Comparison of ENCODE assay signal across 16 mouse cellular contexts in the genomic region with DNA sequence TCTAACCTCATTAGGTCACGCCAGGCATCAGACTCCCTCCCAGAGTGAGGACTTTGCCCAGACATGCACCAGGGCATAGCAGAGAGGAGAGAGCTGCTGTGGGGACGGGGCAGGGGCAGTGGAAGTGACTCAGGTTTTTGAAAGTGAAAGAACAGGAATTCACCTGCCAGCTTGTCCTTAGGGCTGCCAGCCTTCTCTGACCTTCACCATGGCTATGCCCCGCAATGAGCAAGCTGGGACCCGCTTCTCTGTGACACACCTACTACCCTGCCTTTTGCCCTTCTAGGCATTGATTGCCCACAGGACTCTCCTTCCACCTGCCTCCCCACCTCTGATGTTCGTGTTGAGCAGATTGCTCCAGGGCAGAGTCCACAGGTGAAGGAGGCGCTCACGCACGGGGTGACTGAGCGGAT. TPM values are rescaled to one million over a fixed set of nuclear protein-coding genes. Genes with fewer than 3 reads are reported as not detected.
A peak's percentile ranks its signal among the peaks of the same experiment; 100 is the strongest.
DNase-seq lines count a peak whose midpoint lies in the region; ATAC-seq and TF ChIP-seq lines count a peak whose summit lies in the region.
"Had no signal": no experiment of that assay in that cellular context is flagged by ENCODE, and none has a peak within 500 bp of the region (broad histone marks: within the 10 kb centered on the region; RNA-seq: fewer than 3 reads in every experiment).

No protein-coding gene starts in this region.

- in situ Hi-C loops in CH12.LX (cut with MboI; ENCODE audit: low pct_ligation_motif_present, low pct_unique_long_range_greater_than_20kb, low sequenced_read_pairs): loop anchor here (10.0 kb wide), 1 partner anchor 199 kb away; no protein-coding TSS in a partner anchor

- TF ChIP-seq CTCF in CH12.LX (conservative IDR thresholded peaks at IDR 0.05 in 1 of 2, IDR thresholded peaks at IDR 0.05 in 1 of 2; ENCODE audit: low read depth in 2 of 2, low read length in 2 of 2): no peak
- TF ChIP-seq CTCF in G1E (IDR thresholded peaks at IDR 0.05; ENCODE audit: low read depth, low read length): no peak
- TF ChIP-seq CTCF in kidney, postnatal 0 days (IDR thresholded peaks at IDR 0.05; ENCODE audit: low read depth): no peak

- DNase-seq in CH12.LX (ENCODE audit: extremely low read depth) (no peak), G1E (ENCODE audit: low spot score) (peak; percentile 26)
- peak; percentile 9 for DNase-seq in kidney, postnatal 0 days (ENCODE audit: low spot score)
- DNase-seq in ovary, postnatal 14 days (ENCODE audit: low spot score): no peak
- no peak for DNase-seq in layer of hippocampus, postnatal 25 days (ENCODE audit: extremely low spot score in 1 of 2, low spot score in 1 of 2)
- DNase-seq: cerebellum, adult 18-20 months; embryo, embryonic 11 days; gastrocnemius, postnatal 14 days had no signal

- H3K27me3 ChIP-seq in CH12.LX (replicated peaks): no peaks in the 10 kb centered on the region
- peaks cover 14% of the 10 kb centered on the region; the same call in 1 of the 2 replicates for H3K27me3 ChIP-seq in G1E (ENCODE audit: insufficient read depth, low read length)
- H3K27me3 ChIP-seq in kidney, postnatal 0 days (ENCODE audit: insufficient read depth, low read length): no peaks in the 10 kb centered on the region
- H3K27me3 ChIP-seq in liver, embryonic 16.5 days (ENCODE audit: control insufficient read depth, insufficient read depth, low read depth, low read length): no peaks in the 10 kb centered on the region
- no peaks in the 10 kb centered on the region for H3K27me3 ChIP-seq in hindbrain, embryonic 12.5 days
- H3K27me3 ChIP-seq in forebrain, embryonic 13.5 days: no peaks in the 10 kb centered on the region
- H3K27me3 ChIP-seq: hindbrain, embryonic 15.5 days; midbrain, embryonic 12.5 days had no signal

- peak; percentile 41; the same call in 1 of the 2 replicates for TF ChIP-seq POLR2A in CH12.LX (IDR thresholded peaks at IDR 0.05; ENCODE audit: low read depth, low read length)

- peak overlapping the region; percentile 69 for H3K4me2 ChIP-seq in CH12.LX (ENCODE audit: insufficient read depth, low read depth, poor library complexity, severe bottlenecking)
- H3K4me2 ChIP-seq in kidney, postnatal 0 days (ENCODE audit: low read length): no peak overlapping the region
- H3K4me2 ChIP-seq in liver, embryonic 16.5 days (ENCODE audit: low read depth, low read length): peak overlapping the region; percentile 24; the same call in 1 of the 2 replicates
- H3K4me2 ChIP-seq in hindbrain, embryonic 12.5 days (replicated peaks): no peak overlapping the region
- H3K4me2 ChIP-seq in forebrain, embryonic 13.5 days: no peak overlapping the region
- H3K4me2 ChIP-seq: hindbrain, embryonic 15.5 days; midbrain, embryonic 12.5 days had no signal

- peaks cover 12% of the 10 kb centered on the region for H3K79me2 ChIP-seq in CH12.LX (replicated peaks; ENCODE audit: control insufficient read depth, extremely low read depth, insufficient read depth, poor library complexity, severe bottlenecking)

- H3K9me3 ChIP-seq in CH12.LX (replicated peaks; ENCODE audit: low read length) (peaks cover under 1% of the 10 kb centered on the region), G1E (replicated peaks) (no peaks in the 10 kb centered on the region)
- H3K9me3 ChIP-seq in kidney, postnatal 0 days (replicated peaks; ENCODE audit: low read length): no peaks in the 10 kb centered on the region
- H3K9me3 ChIP-seq in liver, embryonic 16.5 days (replicated peaks; ENCODE audit: control insufficient read depth, low read length): no peaks in the 10 kb centered on the region
- no peaks in the 10 kb centered on the region for H3K9me3 ChIP-seq in hindbrain, embryonic 12.5 days (replicated peaks)
- no peaks in the 10 kb centered on the region for H3K9me3 ChIP-seq in forebrain, embryonic 13.5 days (replicated peaks)
- H3K9me3 ChIP-seq: hindbrain, embryonic 15.5 days; midbrain, embryonic 12.5 days had no signal

- dilution Hi-C loops in CH12.LX (cut with MboI; ENCODE audit: extremely low pct_ligation_motif_present, extremely low pct_unique_long_range_greater_than_20kb, low sequenced_read_pairs): no loop called here

- H3K36me3 ChIP-seq in CH12.LX (replicated peaks in 1 of 2; ENCODE audit: control insufficient read depth in 1 of 2, insufficient read depth in 1 of 2, low read length in 1 of 2): no peaks in the 10 kb centered on the region
- H3K36me3 ChIP-seq in G1E (replicated peaks): no peaks in the 10 kb centered on the region
- no peaks in the 10 kb centered on the region for H3K36me3 ChIP-seq in kidney, postnatal 0 days (ENCODE audit: insufficient read depth, low read length)
- no peaks in the 10 kb centered on the region for H3K36me3 ChIP-seq in liver, embryonic 16.5 days (ENCODE audit: control insufficient read depth, insufficient read depth)
- no peaks in the 10 kb centered on the region for H3K36me3 ChIP-seq in hindbrain, embryonic 12.5 days
- no peaks in the 10 kb centered on the region for H3K36me3 ChIP-seq in forebrain, embryonic 13.5 days (ENCODE audit: poor library complexity, severe bottlenecking)
- H3K36me3 ChIP-seq: hindbrain, embryonic 15.5 days; midbrain, embryonic 12.5 days had no signal

- H3K4me1 ChIP-seq in CH12.LX (ENCODE audit: control insufficient read depth in 1 of 2, insufficient read depth in 2 of 2) (peaks cover 21 to 48% of the 10 kb centered on the region in 2 experiments), G1E (ENCODE audit: insufficient read depth, low read depth, low read length) (peaks cover 53% of the 10 kb centered on the region)
- H3K4me1 ChIP-seq in kidney, postnatal 0 days (replicated peaks; ENCODE audit: insufficient read depth, low read length): no peaks in the 10 kb centered on the region
- peaks cover 9% of the 10 kb centered on the region for H3K4me1 ChIP-seq in liver, embryonic 16.5 days (ENCODE audit: control insufficient read depth, low read depth, low read length)
- H3K4me1 ChIP-seq in hindbrain, embryonic 12.5 days: peaks cover 16% of the 10 kb centered on the region
- H3K4me1 ChIP-seq in forebrain, embryonic 13.5 days: peaks cover 18% of the 10 kb centered on the region

- peak overlapping the region; percentile 81 for H3K27ac ChIP-seq in CH12.LX (ENCODE audit: insufficient read depth, low read depth)
- peak overlapping the region; percentile 55; the same call in 1 of the 2 replicates for H3K27ac ChIP-seq in kidney, postnatal 0 days
- H3K27ac ChIP-seq in liver, embryonic 16.5 days (ENCODE audit: low read length): no peak overlapping the region
- no peak overlapping the region for H3K27ac ChIP-seq in hindbrain, embryonic 12.5 days
- no peak overlapping the region for H3K27ac ChIP-seq in forebrain, embryonic 13.5 days
- H3K27ac ChIP-seq: hindbrain, embryonic 15.5 days; midbrain, embryonic 12.5 days had no signal

- ATAC-seq in G1E (ENCODE audit: extremely low read depth, insufficient number of reproducible peaks, low FRiP score, poor library complexity, severe bottlenecking): no peak
- ATAC-seq in kidney, postnatal 0 days (replicated peaks; ENCODE audit: low FRiP score, low read depth): peak; percentile 67
- ATAC-seq in liver, embryonic 16.5 days (ENCODE audit: low read depth): no peak; the same call in 1 of the 2 replicates
- no peak for ATAC-seq in hindbrain, embryonic 12.5 days (ENCODE audit: low FRiP score)
- ATAC-seq in forebrain, embryonic 13.5 days: no peak

- 64% methylated on average over 9 of the region's 9 CpGs for WGBS in kidney, postnatal 0 days
- 62% methylated on average over 9 of the region's 9 CpGs for WGBS in liver, embryonic 16.5 days (ENCODE audit: insufficient replicate concordance)
- WGBS in hindbrain, embryonic 12.5 days: 85% methylated on average over 9 of the region's 9 CpGs
- WGBS in forebrain, embryonic 13.5 days: 89% methylated on average over 9 of the region's 9 CpGs

- no peak for TF ChIP-seq RAD21 in CH12.LX (IDR thresholded peaks at IDR 0.05; ENCODE audit: low read depth, low read length)

- TF ChIP-seq EP300 in CH12.LX (IDR thresholded peaks at IDR 0.05; ENCODE audit: low read length): no peak; the same call in 1 of the 2 replicates

- peak overlapping the region; percentile 47 for H3K9ac ChIP-seq in CH12.LX (ENCODE audit: insufficient read depth, low read depth)
- H3K9ac ChIP-seq in kidney, postnatal 0 days (ENCODE audit: low read depth, low read length): no peak overlapping the region
- no peak overlapping the region for H3K9ac ChIP-seq in liver, embryonic 16.5 days (ENCODE audit: low read depth, low read length)
- H3K9ac ChIP-seq in hindbrain, embryonic 12.5 days: no peak overlapping the region
- H3K9ac ChIP-seq in forebrain, embryonic 13.5 days: no peak overlapping the region
- H3K9ac ChIP-seq: hindbrain, embryonic 15.5 days; midbrain, embryonic 12.5 days had no signal

- peak overlapping the region in 1 of 3 experiments; percentile 19 for H3K4me3 ChIP-seq in CH12.LX (replicated peaks in 1 of 3; ENCODE audit: low read depth in 2 of 3, low read length in 2 of 3, poor library complexity in 1 of 3)
- peak overlapping the region; percentile 53; the same call in 1 of the 2 replicates for H3K4me3 ChIP-seq in G1E (ENCODE audit: low read depth, low read length)
- no peak overlapping the region for H3K4me3 ChIP-seq in kidney, postnatal 0 days (replicated peaks; ENCODE audit: low read depth, low read length)
- no peak overlapping the region for H3K4me3 ChIP-seq in liver, embryonic 16.5 days (ENCODE audit: low read depth, low read length)
- no peak overlapping the region for H3K4me3 ChIP-seq in hindbrain, embryonic 12.5 days
- H3K4me3 ChIP-seq in forebrain, embryonic 13.5 days: no peak overlapping the region
- H3K4me3 ChIP-seq: hindbrain, embryonic 15.5 days; midbrain, embryonic 12.5 days had no signal

RNA-seq across cellular contexts. Expression of gene Chd9, which starts 2.7 kb away (rescaled TPM):
- total RNA-seq in CH12.LX (2012; rRNA removed): 15.1 and 17.2 TPM in 2 replicates
- total RNA-seq in CH12.LX (2014; rRNA removed): 11.8 and 12.7 TPM in 2 replicates
- polyA plus RNA-seq in CH12.LX (2012; ENCODE audit: insufficient read length, low read depth): 52.5 and 188 TPM in 2 replicates
- 85.3 and 107 TPM in 2 replicates for total RNA-seq in G1E (2014; fragmentation: Nextera tagmentation)
- 26.7 and 26.9 TPM in 2 replicates for total RNA-seq in G1E (2017)
- polyA plus RNA-seq in G1E (2012): 1.6 and 2.0 TPM in 2 replicates
- polyA plus RNA-seq in kidney, postnatal 0 days (2015; fragmentation: Nextera tagmentation; extraction: Ambion mirVana): 116 and 117 TPM in 2 replicates
- polyA plus RNA-seq in liver, embryonic 16.5 days (2015; fragmentation: Nextera tagmentation; extraction: Ambion mirVana): 14.6 and 18.5 TPM in 2 replicates
- polyA plus RNA-seq in hindbrain, embryonic 12.5 days (2016; fragmentation: Nextera tagmentation; extraction: Ambion mirVana): 83.7 and 88.1 TPM in 2 replicates
- 100 to 1,000 TPM; 236 to 287 TPM for total RNA-seq in layer of hippocampus, postnatal 25 days (2021)
- polyA plus RNA-seq in forebrain, embryonic 13.5 days (2015; fragmentation: Nextera tagmentation; extraction: Ambion mirVana): 77.0 and 85.2 TPM in 2 replicates

RNA-seq across cellular contexts. Expression of gene Gm19935, which starts 8.3 kb away (rescaled TPM):
- total RNA-seq in CH12.LX (2012; rRNA removed): not detected in 2 replicates
- total RNA-seq in CH12.LX (2014; rRNA removed): not detected in 2 replicates
- polyA plus RNA-seq in CH12.LX (2012; ENCODE audit: insufficient read length, low read depth): not detected in 2 replicates
- total RNA-seq in G1E (2014; fragmentation: Nextera tagmentation): not detected in 2 replicates
- not detected in 2 replicates for total RNA-seq in G1E (2017)
- polyA plus RNA-seq in G1E (2012): not detected in 2 replicates
- polyA plus RNA-seq in kidney, postnatal 0 days (2015; fragmentation: Nextera tagmentation; extraction: Ambion mirVana): 0.12 TPM in 1 of 2 replicates, not detected in the other
- not detected in 2 replicates for polyA plus RNA-seq in liver, embryonic 16.5 days (2015; fragmentation: Nextera tagmentation; extraction: Ambion mirVana)
- 0.96 and 1.5 TPM in 2 replicates for polyA plus RNA-seq in hindbrain, embryonic 12.5 days (2016; fragmentation: Nextera tagmentation; extraction: Ambion mirVana)
- total RNA-seq in layer of hippocampus, postnatal 25 days (2021): 1 to 10 TPM; 1.9 to 2.0 TPM
- 0.43 TPM in 1 of 2 replicates, not detected in the other for polyA plus RNA-seq in forebrain, embryonic 13.5 days (2015; fragmentation: Nextera tagmentation; extraction: Ambion mirVana)
- total RNA-seq: gastrocnemius, postnatal 14 days had no signal
- polyA plus RNA-seq: heart, embryonic 14.5 days; midbrain, embryonic 12.5 days; neural tube, embryonic 11.5 days; spleen, adult 2 months had no signal

Comparison
In these comparisons a context has a peak if more than half of its experiments do, and no peak if none do; other contexts are left out.
1. DNase-seq: peak in G1E (single experiment) and kidney, postnatal 0 days (single experiment); none in CH12.LX (single experiment), ovary, postnatal 14 days (single experiment) and layer of hippocampus, postnatal 25 days (0 of 2).
2. H3K27ac ChIP-seq: peak in CH12.LX (single experiment) and kidney, postnatal 0 days (single experiment); none in liver, embryonic 16.5 days (single experiment), hindbrain, embryonic 12.5 days (single experiment) and forebrain, embryonic 13.5 days (single experiment).
3. H3K4me2 ChIP-seq: peak in CH12.LX (single experiment) and liver, embryonic 16.5 days (single experiment); none in kidney, postnatal 0 days (single experiment), hindbrain, embryonic 12.5 days (single experiment) and forebrain, embryonic 13.5 days (single experiment).